Mouse (Mus musculus): ENCODE data around the gene Esr1.
A peak's percentile ranks its signal among the peaks of the same experiment; 100 is the strongest.
"Not testable (repeated sequence)": the region's sequence is repeated elsewhere in the genome, so short reads cannot be mapped to it uniquely, and the experiment has no call there.

Gene Esr1

GRCm38 (mm10) chr10:4611386-4612155 lies at the start of gene Esr1:
Esr1 (plus strand) TSS chr10:4611593.
- DNase-seq: no peak

- no peak for DNase-seq
These were observed 46.2 kb upstream of the Esr1 start for GRCm38 (mm10) chr10:4565148-4565547.

- DNase-seq: peak; percentile 14 to 22
These were observed 40.6 kb upstream of the Esr1 start for GRCm38 (mm10) chr10:4570778-4571177.

- peak; percentile 15 to 16 for DNase-seq
These were observed 40.1 kb upstream of the Esr1 start for GRCm38 (mm10) chr10:4571304-4571703.

GRCm38 (mm10) chr10:4581905-4582304 lies 29.5 kb upstream of the Esr1 start:
- DNase-seq: no peak

- DNase-seq: no peak
These were observed 24.7 kb upstream of the Esr1 start for GRCm38 (mm10) chr10:4586691-4587090.

- DNase-seq: peak in 1 of 2 experiments; percentile 7
These were observed 21.8 kb upstream of the Esr1 start for GRCm38 (mm10) chr10:4589576-4589975.

- DNase-seq: no peak
These were observed 20.4 kb upstream of the Esr1 start for GRCm38 (mm10) chr10:4590956-4591355.

- no peak for DNase-seq
These were observed 17.6 kb upstream of the Esr1 start for GRCm38 (mm10) chr10:4593828-4594227.

- no peak for DNase-seq
These were observed 14.2 kb upstream of the Esr1 start for GRCm38 (mm10) chr10:4597211-4597610.

GRCm38 (mm10) chr10:4598244-4598842 lies 13.1 kb upstream of the Esr1 start:
- peak; percentile 56 to 77 for DNase-seq

- peak; percentile 13 to 14 for DNase-seq
These were observed 12.5 kb upstream of the Esr1 start for GRCm38 (mm10) chr10:4598916-4599315.

GRCm38 (mm10) chr10:4599591-4599990 lies 11.8 kb upstream of the Esr1 start:
- peak; percentile 33 to 58 for DNase-seq

GRCm38 (mm10) chr10:4600796-4601474 lies 10.5 kb upstream of the Esr1 start:
- no peak for DNase-seq

GRCm38 (mm10) chr10:4601612-4602011 lies 9.8 kb upstream of the Esr1 start:
- not testable (repeated sequence) for DNase-seq

- DNase-seq: no peak
These were observed 8.9 kb upstream of the Esr1 start for GRCm38 (mm10) chr10:4602466-4602865.

GRCm38 (mm10) chr10:4604527-4605209 lies 6.7 kb upstream of the Esr1 start:
- no peak for DNase-seq

GRCm38 (mm10) chr10:4610234-4610633 lies 1.2 kb upstream of the Esr1 start:
- DNase-seq: no peak

GRCm38 (mm10) chr10:4612313-4613036 lies 1.1 kb downstream of the Esr1 start:
- no peak for DNase-seq

- no peak for DNase-seq
These were observed 6.6 kb downstream of the Esr1 start for GRCm38 (mm10) chr10:4618026-4618425.

GRCm38 (mm10) chr10:4618686-4619085 lies 7.3 kb downstream of the Esr1 start:
- no peak for DNase-seq

- DNase-seq: not testable (repeated sequence)
These were observed 8.0 kb downstream of the Esr1 start for GRCm38 (mm10) chr10:4619426-4619825.
